Mouse (Mus musculus): Measurements from ENCODE around the gene Bcorl1.

The Bcorl1 gene

GRCm38 (mm10) chrX:48449646-48450045 is 108.5 kb downstream of the Bcorl1 start:
- DNase-seq (ENCODE audit: low spot score), result no peak

- DNase-seq (ENCODE audit: low spot score), result no peak
Observed at GRCm38 (mm10) chrX:48452231-48452890, 111.2 kb downstream of the Bcorl1 start.

- no peak for DNase-seq (ENCODE audit: low spot score)
Observed at GRCm38 (mm10) chrX:48452931-48453673, 111.9 kb downstream of the Bcorl1 start.

GRCm38 (mm10) chrX:48453736-48454494 is 112.8 kb downstream of the Bcorl1 start:
- DNase-seq (ENCODE audit: low spot score), result peak; percentile 60

DNA sequence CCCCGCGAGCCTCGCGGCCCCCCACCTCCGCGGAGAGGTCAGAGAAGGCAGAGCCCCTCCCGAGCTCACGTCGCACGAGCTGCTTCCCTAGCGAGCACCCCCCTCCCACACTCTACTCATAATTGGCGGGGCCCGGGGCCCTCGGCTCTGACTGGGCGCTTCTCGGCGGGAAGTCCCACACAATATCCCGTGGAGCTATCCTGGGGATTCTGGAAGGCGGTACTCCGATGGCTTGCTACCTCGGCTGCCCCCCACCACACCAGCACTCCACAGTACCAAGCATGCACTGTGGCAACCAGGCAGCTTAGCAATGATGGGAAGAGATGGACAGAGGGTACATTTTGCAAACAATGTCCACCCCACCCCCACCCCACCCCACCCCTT is 113.3 kb downstream of the Bcorl1 start:
- no peak for DNase-seq (ENCODE audit: low spot score)

DNA sequence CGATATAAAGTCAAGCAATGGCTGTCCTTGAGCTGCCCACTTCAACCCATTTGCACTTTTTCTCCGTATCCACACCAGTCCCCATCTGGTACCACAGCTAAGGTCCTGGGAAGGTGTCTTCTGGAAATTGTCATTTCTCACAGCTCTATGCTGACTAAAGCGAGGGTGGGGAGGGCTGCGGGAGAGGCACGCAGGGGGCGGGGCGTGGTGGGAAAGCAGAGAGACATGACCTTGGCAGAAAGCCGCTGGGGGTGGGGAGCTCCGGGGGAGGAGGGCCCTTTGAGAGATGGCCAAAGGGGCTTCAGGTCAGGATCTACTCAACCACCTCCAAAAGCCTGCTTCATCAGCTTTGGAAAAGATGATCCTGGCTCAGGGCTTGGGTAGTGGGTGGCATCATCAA is 113.9 kb downstream of the Bcorl1 start:
- no peak for DNase-seq (ENCODE audit: low spot score)

GRCm38 (mm10) chrX:48456956-48457355 is 115.8 kb downstream of the Bcorl1 start:
- DNase-seq (ENCODE audit: low spot score), result no peak
